Mouse (Mus musculus): Measurements from ENCODE around the gene Nppa. TPM values are rescaled to one million over a fixed set of nuclear protein-coding genes. Genes with fewer than 3 reads are reported as not detected.

The Nppa gene
- polyA plus RNA-seq, 1 experiment from 2014 or later, result 0.51 TPM

DNA sequence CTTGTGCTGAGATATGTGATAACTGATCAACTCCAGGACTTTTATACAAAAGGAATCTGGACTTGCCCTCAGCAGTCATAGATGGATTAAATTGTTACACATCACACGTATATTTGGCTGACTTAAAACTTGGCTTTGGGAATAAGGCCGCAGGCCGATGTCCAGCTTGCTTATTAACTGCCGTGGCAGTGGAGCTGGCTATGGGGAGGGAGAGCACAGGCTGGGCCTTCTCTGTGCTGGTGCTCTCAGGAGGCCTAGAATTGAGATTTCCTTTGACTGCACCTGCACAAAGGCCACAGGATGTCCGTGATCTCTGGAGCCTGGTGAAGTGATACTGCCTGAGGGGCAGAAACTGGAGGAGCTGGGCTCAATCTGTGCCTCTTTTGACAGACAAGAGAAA, 30.0 kb downstream of the Nppa start:
- H3K4me1 ChIP-seq (ENCODE audit: control insufficient read depth, insufficient read depth, low read length), result no peaks in the 10 kb centered on the region
- H3K4me2 ChIP-seq (ENCODE audit: low read depth, low read length), result no peak overlapping the region
- no peak for ATAC-seq
- H3K4me3 ChIP-seq (ENCODE audit: low read length), result no peak overlapping the region
- no peak overlapping the region for H3K27ac ChIP-seq (ENCODE audit: low read length)
- no peaks in the 10 kb centered on the region for H3K27me3 ChIP-seq (replicated peaks; ENCODE audit: control insufficient read depth, insufficient read depth, low read length)
- 85% methylated on average over 5 of the region's 5 CpGs for WGBS
- H3K9ac ChIP-seq (ENCODE audit: low read depth, low read length), result no peak overlapping the region
- no peaks in the 10 kb centered on the region for H3K9me3 ChIP-seq (ENCODE audit: control insufficient read depth, low read length)
- H3K36me3 ChIP-seq (ENCODE audit: control insufficient read depth, insufficient read depth, low read length), result 0 out of 2 replicates have a peak, but pooled peaks cover 5% of the 10 kb centered on the region

DNA sequence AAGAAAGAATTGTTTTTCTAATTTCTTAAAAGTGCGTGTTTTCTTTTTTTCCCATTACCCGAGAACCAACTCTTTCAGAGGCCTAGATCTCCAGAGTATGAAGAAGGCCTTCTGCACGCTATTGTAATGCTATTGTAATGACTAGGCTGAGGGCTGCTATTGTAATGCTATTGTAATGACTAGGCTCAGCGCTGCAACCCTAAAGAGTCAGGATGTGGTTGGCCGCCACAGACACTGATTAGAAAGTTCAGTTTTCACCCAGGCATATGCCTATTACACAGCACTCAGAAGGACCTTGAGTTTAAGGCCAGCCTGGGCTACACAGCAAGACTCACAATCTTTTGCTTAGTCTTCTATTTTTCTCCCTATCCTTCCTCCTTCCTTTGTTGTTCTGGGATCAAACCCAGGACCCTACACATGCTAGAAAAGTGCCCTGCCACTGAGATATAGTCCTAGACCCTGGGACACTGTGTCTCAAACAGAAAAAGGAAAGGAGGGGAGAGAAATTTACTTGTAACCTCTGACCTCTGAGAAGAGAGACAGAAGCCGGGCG, 33.4 kb downstream of the Nppa start:
- H3K27ac ChIP-seq (ENCODE audit: low read length), result no peak overlapping the region
- H3K36me3 ChIP-seq (ENCODE audit: control insufficient read depth, insufficient read depth, low read length), result 0 out of 2 replicates have a peak, but pooled peaks cover 3% of the 10 kb centered on the region
- no peak overlapping the region for H3K4me3 ChIP-seq (ENCODE audit: low read length)
- H3K4me2 ChIP-seq (ENCODE audit: low read depth, low read length), result no peak overlapping the region
- no peak overlapping the region for H3K9ac ChIP-seq (ENCODE audit: low read depth, low read length)
- 84% methylated on average over 7 of the region's 7 CpGs for WGBS
- H3K4me1 ChIP-seq (ENCODE audit: control insufficient read depth, insufficient read depth, low read length), result peaks cover 7% of the 10 kb centered on the region
- no peaks in the 10 kb centered on the region for H3K9me3 ChIP-seq (ENCODE audit: control insufficient read depth, low read length)
- no peak for ATAC-seq
- H3K27me3 ChIP-seq (replicated peaks; ENCODE audit: control insufficient read depth, insufficient read depth, low read length), result no peaks in the 10 kb centered on the region

- Histone ChIP-seq H3K36me3 (ENCODE audit: control insufficient read depth, insufficient read depth, low read length) (0 out of 2 replicates have a peak, but pooled peaks cover 3% of the 10 kb centered on the region), H3K4me3 (ENCODE audit: low read length) (no peak overlapping the region), H3K27ac (ENCODE audit: low read length) (no peak overlapping the region), H3K9me3 (ENCODE audit: control insufficient read depth, low read length) (no peaks in the 10 kb centered on the region), H3K4me1 (ENCODE audit: control insufficient read depth, insufficient read depth, low read length) (peaks cover 18% of the 10 kb centered on the region), H3K9ac (ENCODE audit: low read depth, low read length) (no peak overlapping the region), H3K4me2 (ENCODE audit: low read depth, low read length) (no peak overlapping the region), H3K27me3 (replicated peaks; ENCODE audit: control insufficient read depth, insufficient read depth, low read length) (no peaks in the 10 kb centered on the region)
- 86% methylated on average over 3 of the region's 3 CpGs for WGBS
- no peak for ATAC-seq
Observed at GRCm38 (mm10) chr4:148035440-148035839, 34.9 kb downstream of the Nppa start.

DNA sequence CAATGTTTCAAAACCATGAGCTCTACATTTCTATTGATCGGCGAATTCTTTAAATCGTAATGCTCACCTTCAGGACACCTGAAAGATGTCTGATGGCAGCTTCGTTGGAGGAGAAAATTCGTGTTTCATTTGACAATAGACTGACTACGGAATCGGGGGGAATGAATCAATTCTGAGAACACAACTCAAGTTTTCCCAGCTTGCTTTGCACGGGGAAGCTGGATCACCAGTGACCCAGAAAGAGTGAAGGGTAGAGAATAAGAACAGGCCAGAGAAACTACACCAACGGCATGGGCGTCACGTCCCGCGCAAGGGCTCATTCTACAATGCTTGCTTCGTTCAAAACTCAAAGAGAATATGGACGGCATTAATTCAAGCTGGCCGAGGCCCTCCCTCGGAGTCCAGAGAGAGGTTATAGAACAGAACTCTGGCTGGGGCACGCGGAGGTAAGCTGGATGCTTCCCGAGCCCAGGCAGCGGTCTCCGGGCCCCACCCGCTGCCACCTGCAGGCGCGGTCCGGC, 37.6 kb downstream of the Nppa start:
- Histone ChIP-seq H3K27me3 (replicated peaks; ENCODE audit: control insufficient read depth, insufficient read depth, low read length) (no peaks in the 10 kb centered on the region), H3K9ac (ENCODE audit: low read depth, low read length) (peak overlapping the region; percentile 78), H3K4me1 (ENCODE audit: control insufficient read depth, insufficient read depth, low read length) (peaks cover 33% of the 10 kb centered on the region), H3K9me3 (ENCODE audit: control insufficient read depth, low read length) (no peaks in the 10 kb centered on the region), H3K4me2 (ENCODE audit: low read depth, low read length) (peak overlapping the region; percentile 74), H3K4me3 (ENCODE audit: low read length) (peak overlapping the region; percentile 79), H3K36me3 (ENCODE audit: control insufficient read depth, insufficient read depth, low read length) (0 out of 2 replicates have a peak, but pooled peaks cover 3% of the 10 kb centered on the region), H3K27ac (ENCODE audit: low read length) (peak overlapping the region; percentile 80)
- 5% methylated on average over 26 of the region's 26 CpGs for WGBS
- ATAC-seq, result peak; percentile 0

DNA sequence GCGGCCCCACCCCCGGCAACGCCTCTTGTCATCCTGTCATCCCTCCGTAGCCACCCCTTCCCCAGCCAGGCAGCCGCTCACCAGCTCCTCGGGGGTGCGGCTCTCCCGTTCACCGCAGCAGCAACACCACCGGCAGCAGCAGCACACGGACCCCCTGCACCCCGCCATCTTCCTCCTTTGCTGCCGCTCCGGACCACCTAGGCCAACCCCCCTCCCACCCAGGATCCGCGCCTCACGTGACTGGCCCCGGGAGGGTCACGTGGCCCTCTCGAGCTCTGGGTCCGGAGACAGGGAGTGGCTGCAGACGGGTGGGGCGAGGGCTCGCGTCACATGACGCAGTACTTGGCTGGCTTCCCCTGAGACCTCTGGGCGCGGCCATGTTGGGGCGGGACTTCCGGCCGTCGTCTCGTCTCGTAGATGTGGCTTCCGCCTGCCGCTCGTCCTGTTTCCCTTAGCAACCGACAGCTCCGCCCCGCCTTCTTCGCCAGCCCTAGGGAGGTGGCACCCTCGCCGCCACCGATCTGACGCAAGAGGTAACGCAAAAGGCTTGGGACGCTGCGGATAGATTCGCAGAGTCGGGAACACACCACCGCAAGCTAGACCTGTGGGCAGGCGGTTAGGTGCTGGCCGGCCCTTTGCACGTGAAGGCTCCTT, 38.2 kb downstream of the Nppa start, which contains the start of the genes Clcn6 and Mthfr:
TSS of gene Clcn6 (minus strand) at position 222 of the 654 bp plus-strand sequence.
TSS of gene Mthfr (plus strand) at position 478 of the 654 bp plus-strand sequence.
- peak within 1 kb of the TSS; percentile 79 for H3K4me3 ChIP-seq (ENCODE audit: low read length)
- WGBS, result under 1% methylated on average over 54 of the region's 54 CpGs
- no peaks in the 10 kb centered on the region for H3K27me3 ChIP-seq (replicated peaks; ENCODE audit: control insufficient read depth, insufficient read depth, low read length)
- peak; percentile 93 for ATAC-seq
- peak within 1 kb of the TSS; percentile 87 for H3K4me2 ChIP-seq (ENCODE audit: low read depth, low read length)
- H3K4me1 ChIP-seq (ENCODE audit: control insufficient read depth, insufficient read depth, low read length), result peaks cover 34% of the 10 kb centered on the region
- peak within 1 kb of the TSS; percentile 83 for H3K27ac ChIP-seq (ENCODE audit: low read length)
- H3K9me3 ChIP-seq (ENCODE audit: control insufficient read depth, low read length), result no peaks in the 10 kb centered on the region
- H3K36me3 ChIP-seq (ENCODE audit: control insufficient read depth, insufficient read depth, low read length), result 0 out of 2 replicates have a peak, but pooled peaks cover 3% of the 10 kb centered on the region
- H3K9ac ChIP-seq (ENCODE audit: low read depth, low read length), result peak within 1 kb of the TSS; percentile 80

DNA sequence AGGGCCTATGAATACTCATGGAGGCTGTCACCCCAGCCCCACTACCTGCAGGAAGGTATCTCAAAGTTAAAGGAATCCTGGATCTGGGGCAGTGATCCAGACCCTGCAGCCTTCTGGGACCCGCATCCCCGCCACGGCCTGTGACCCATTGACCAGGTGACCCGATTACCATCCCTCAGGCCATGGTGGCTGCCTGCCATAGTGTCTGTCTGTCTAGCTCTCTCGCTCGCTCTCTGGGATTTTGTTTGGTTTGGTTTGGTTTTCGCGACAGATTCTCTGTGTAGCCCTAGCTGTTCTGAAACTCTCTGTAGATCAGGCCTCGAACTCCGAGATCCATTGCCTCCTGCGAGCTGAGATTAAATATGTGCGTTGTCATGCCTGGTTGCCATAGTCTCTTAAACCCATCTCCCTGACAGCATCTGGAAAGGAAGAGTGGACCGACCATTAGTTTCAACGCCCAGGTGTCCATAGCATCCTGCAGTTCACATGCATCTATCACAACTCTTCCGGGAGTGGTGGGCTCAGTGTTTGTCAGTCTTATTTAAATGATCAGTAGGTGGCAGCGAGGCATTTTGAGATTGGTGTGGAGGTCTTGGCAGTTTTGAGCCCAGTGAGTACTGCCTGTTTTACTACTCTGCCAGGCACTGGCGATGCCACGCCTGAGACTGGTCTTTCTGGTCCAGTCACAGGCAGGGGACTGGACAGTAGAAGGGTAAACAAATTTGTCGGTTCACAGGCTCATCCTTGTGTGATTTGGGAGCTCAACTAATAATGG, 38.9 kb downstream of the Nppa start:
- Histone ChIP-seq H3K36me3 (ENCODE audit: control insufficient read depth, insufficient read depth, low read length) (peaks cover 8% of the 10 kb centered on the region; the same call in 1 of the 2 replicates), H3K9ac (ENCODE audit: low read depth, low read length) (peak overlapping the region; percentile 80), H3K4me3 (ENCODE audit: low read length) (peak overlapping the region; percentile 79), H3K4me1 (ENCODE audit: control insufficient read depth, insufficient read depth, low read length) (peaks cover 38% of the 10 kb centered on the region), H3K9me3 (ENCODE audit: control insufficient read depth, low read length) (no peaks in the 10 kb centered on the region), H3K4me2 (ENCODE audit: low read depth, low read length) (peak overlapping the region; percentile 87), H3K27me3 (replicated peaks; ENCODE audit: control insufficient read depth, insufficient read depth, low read length) (no peaks in the 10 kb centered on the region), H3K27ac (ENCODE audit: low read length) (peak overlapping the region; percentile 83)
- no peak for ATAC-seq
- WGBS, result 15% methylated on average over 19 of the region's 19 CpGs

- Histone ChIP-seq H3K27ac (ENCODE audit: low read length) (peak overlapping the region; percentile 83), H3K4me3 (ENCODE audit: low read length) (peak overlapping the region; percentile 79), H3K9ac (ENCODE audit: low read depth, low read length) (peak overlapping the region; percentile 71), H3K4me1 (ENCODE audit: control insufficient read depth, insufficient read depth, low read length) (peaks cover 38% of the 10 kb centered on the region), H3K27me3 (replicated peaks; ENCODE audit: control insufficient read depth, insufficient read depth, low read length) (no peaks in the 10 kb centered on the region), H3K9me3 (ENCODE audit: control insufficient read depth, low read length) (no peaks in the 10 kb centered on the region), H3K4me2 (ENCODE audit: low read depth, low read length) (peak overlapping the region; percentile 87), H3K36me3 (ENCODE audit: control insufficient read depth, insufficient read depth, low read length) (peaks cover 7% of the 10 kb centered on the region; the same call in 1 of the 2 replicates)
- 63% methylated on average over 15 of the region's 15 CpGs for WGBS
- 0 out of 2 replicates have a peak, but pooled peaks have one; percentile 0 for ATAC-seq
Observed at GRCm38 (mm10) chr4:148040029-148040830, 39.7 kb downstream of the Nppa start.

DNA sequence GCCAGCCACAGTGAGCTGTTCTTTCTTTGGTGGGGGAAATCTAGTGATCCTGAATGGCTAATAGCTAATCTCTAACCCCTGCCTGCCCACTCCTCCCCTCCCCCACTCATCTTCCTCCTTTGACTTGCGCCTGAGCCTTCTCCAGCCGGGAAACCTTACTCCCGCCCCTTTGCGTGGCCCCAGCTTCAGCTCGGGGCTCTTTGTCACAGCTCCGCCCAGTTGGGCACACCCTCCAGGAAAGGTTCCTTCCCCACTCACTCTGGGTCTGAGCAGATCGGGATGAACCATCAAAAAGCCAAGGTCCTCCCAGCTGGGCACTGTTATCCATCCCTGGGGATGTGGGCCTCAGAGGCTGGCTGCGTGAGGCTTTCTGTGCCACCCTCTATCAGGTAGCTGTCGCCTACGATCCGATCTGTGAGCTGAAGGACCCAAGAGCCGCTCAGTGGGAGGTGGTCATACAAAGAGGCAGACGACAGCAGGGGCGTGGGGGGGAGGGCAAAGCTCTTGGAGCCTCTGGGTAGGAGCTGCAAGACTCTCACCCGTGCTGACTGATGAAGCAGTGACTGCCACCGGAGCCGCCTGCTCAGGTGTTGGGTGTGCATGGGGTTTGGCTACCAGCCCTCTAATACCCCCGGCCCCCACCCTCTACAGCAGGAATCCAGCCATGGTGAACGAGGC, 40.5 kb downstream of the Nppa start:
- Histone ChIP-seq H3K27me3 (replicated peaks; ENCODE audit: control insufficient read depth, insufficient read depth, low read length) (no peaks in the 10 kb centered on the region), H3K4me1 (ENCODE audit: control insufficient read depth, insufficient read depth, low read length) (peaks cover 38% of the 10 kb centered on the region), H3K9me3 (ENCODE audit: control insufficient read depth, low read length) (no peaks in the 10 kb centered on the region), H3K36me3 (ENCODE audit: control insufficient read depth, insufficient read depth, low read length) (peaks cover 7% of the 10 kb centered on the region; the same call in 1 of the 2 replicates), H3K4me3 (ENCODE audit: low read length) (peak overlapping the region; percentile 57), H3K9ac (ENCODE audit: low read depth, low read length) (peak overlapping the region; percentile 71), H3K27ac (ENCODE audit: low read length) (peak overlapping the region; percentile 83), H3K4me2 (ENCODE audit: low read depth, low read length) (peak overlapping the region; percentile 87)
- WGBS, result under 1% methylated on average over 19 of the region's 19 CpGs
- ATAC-seq, result peak; percentile 67

All from intestine, embryonic 16.5 days (tissue).